Mouse (Mus musculus) limb, embryonic 12.5 days (tissue): ENCODE results near the gene Stard3. TPM values are rescaled to one million over a fixed set of nuclear protein-coding genes. Genes with fewer than 3 reads are reported as not detected.

Source experiments
- ATAC-seq: fragments of 200-750 bp; cut with Nextera tagmentation; 2 replicates; pipeline ENCODE4 v1.8.0; 2017; ENCODE audit warnings: low read depth, moderate TSS enrichment; ENCODE audit not compliant: insufficient number of reproducible peaks, insufficient read depth, low FRiP score, low TSS enrichment
- H3K27ac ChIP-seq: fragments of 300-500 bp; sonication (generic); 2 replicates; pipeline ENCODE4 v1.5.1; 2016; ENCODE audit warnings: mild to moderate bottlenecking, moderate library complexity
- H3K27me3 ChIP-seq: fragments of 300-500 bp; sonication (generic); 2 replicates; pipeline ENCODE4 v1.6.1; 2016; ENCODE audit warnings: mild to moderate bottlenecking, moderate library complexity
- H3K36me3 ChIP-seq: fragments of 300-500 bp; sonication (generic); 2 replicates; pipeline ENCODE4 v1.6.1; 2016; ENCODE audit warnings: mild to moderate bottlenecking, moderate library complexity
- H3K4me1 ChIP-seq: fragments of 300-500 bp; sonication (generic); replicated peaks from 2 replicates; pipeline ENCODE4 v1.6.1; 2016
- H3K4me2 ChIP-seq: fragments of 300-500 bp; sonication (generic); 2 replicates; pipeline ENCODE4 v1.6.1; 2016; ENCODE audit warnings: mild to moderate bottlenecking, moderate library complexity
- H3K4me3 ChIP-seq: fragments of 300-500 bp; sonication (generic); replicated peaks from 2 replicates; pipeline ENCODE4 v1.5.1; 2016; ENCODE audit warnings: mild to moderate bottlenecking
- H3K9ac ChIP-seq: fragments of 300-500 bp; sonication (generic); replicated peaks from 2 replicates; pipeline ENCODE4 v1.6.1; 2016; ENCODE audit warnings: mild to moderate bottlenecking, moderate library complexity
- H3K9me3 ChIP-seq: fragments of 300-500 bp; sonication (generic); 2 replicates; pipeline ENCODE4 v1.6.1; 2016; ENCODE audit warnings: mild to moderate bottlenecking, moderate library complexity
- WGBS: fragments of 180-500 bp; shearing (Covaris S2); methylation state at CpG from one replicate; pipeline ENCODE4 v1.1.7; 2016; 5-methylcytosine and 5-hydroxymethylcytosine counted together
- polyA plus RNA-seq: library from polyadenylated mRNA; unstranded; fragments of >200 nt; fragmentation: Nextera tagmentation; extraction: Ambion mirVana; gene quantifications from 2 replicates; pipeline ENCODE4 v1.2.1, GENCODE M21; 2016

Gene Stard3
- polyA plus RNA-seq, 1 experiment from 2014 or later: 39.9 TPM

DNA sequence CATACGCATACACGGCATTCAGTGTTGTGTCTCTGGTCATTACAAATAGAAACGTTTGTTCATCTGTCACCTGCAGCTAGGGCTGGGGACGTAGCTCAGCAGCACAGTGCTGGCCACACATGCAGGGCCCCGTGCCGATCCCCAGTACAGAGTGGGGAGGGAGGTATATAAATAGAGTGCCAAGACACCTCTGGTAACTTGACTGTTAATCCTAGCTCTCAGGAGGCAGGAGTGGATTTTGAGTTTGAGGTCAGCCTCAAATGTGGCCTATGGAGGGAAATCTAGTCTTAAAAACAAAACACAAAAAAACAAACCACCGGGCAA, 9.7 kb downstream of the Stard3 start:
- peaks cover 8% of the 10 kb centered on the region; the same call in 1 of the 2 replicates for H3K36me3 ChIP-seq
- no peak for ATAC-seq
- H3K9me3 ChIP-seq: no peaks in the 10 kb centered on the region
- H3K9ac ChIP-seq: no peak overlapping the region
- H3K27ac ChIP-seq: no peak overlapping the region
- H3K4me1 ChIP-seq: peaks cover 6% of the 10 kb centered on the region; the same call in 1 of the 2 replicates
- H3K27me3 ChIP-seq: no peaks in the 10 kb centered on the region
- no peak overlapping the region for H3K4me2 ChIP-seq
- no peak overlapping the region for H3K4me3 ChIP-seq
- 88% methylated on average over 7 of the region's 7 CpGs for WGBS

DNA sequence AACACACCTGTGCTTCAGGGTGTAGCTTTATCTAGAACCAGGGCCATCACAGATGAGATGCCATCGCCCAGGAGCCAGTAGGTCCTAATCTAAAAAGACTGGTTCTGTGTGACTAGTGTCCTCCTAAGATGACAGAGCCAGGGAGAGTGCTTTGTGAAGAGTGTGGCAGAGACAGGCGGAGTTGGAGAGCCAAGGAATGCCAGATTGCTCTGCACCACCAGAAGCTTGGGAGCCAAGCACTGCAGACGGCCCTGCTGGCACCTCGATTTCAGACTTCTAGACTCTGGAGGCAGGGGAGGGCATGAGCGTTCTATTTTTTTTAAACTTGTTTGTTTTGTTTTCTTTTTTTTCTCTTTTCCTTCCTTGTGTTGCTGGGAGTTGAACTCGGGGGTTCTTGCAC, 11.2 kb downstream of the Stard3 start:
- Histone ChIP-seq H3K4me2 (no peak overlapping the region), H3K27me3 (no peaks in the 10 kb centered on the region), H3K9ac (no peak overlapping the region), H3K36me3 (peaks cover 17% of the 10 kb centered on the region), H3K4me1 (peaks cover 6% of the 10 kb centered on the region; the same call in 1 of the 2 replicates), H3K27ac (no peak overlapping the region), H3K4me3 (no peak overlapping the region), H3K9me3 (no peaks in the 10 kb centered on the region)
- 75% methylated on average over 6 of the region's 6 CpGs for WGBS
- ATAC-seq: no peak

DNA sequence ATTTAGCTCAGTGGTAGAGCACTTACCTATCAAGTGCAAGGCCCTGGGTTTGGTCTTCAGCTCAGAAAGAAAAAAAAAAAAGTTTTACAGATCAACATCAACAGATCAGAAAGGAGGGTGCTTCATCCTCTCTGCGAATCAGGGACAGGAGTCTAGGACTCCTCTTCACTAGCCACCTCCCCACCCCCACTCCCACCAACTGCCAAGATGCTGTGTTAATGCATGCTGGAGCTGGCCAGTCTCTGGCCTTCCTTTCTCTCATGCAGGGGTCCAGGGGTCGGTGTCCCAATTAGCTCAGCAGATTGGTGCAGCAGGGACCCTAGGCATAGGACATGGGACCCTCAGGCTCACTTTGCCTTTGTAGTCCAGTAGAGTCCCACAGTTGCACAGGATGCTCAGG, 12.4 kb downstream of the Stard3 start:
- Histone ChIP-seq H3K36me3 (peaks cover 30% of the 10 kb centered on the region), H3K27me3 (no peaks in the 10 kb centered on the region), H3K9ac (no peak overlapping the region), H3K4me2 (no peak overlapping the region), H3K4me1 (peaks cover 6% of the 10 kb centered on the region; the same call in 1 of the 2 replicates), H3K4me3 (no peak overlapping the region), H3K27ac (no peak overlapping the region), H3K9me3 (no peaks in the 10 kb centered on the region)
- no peak for ATAC-seq
- WGBS: 78% methylated on average over 2 of the region's 2 CpGs

DNA sequence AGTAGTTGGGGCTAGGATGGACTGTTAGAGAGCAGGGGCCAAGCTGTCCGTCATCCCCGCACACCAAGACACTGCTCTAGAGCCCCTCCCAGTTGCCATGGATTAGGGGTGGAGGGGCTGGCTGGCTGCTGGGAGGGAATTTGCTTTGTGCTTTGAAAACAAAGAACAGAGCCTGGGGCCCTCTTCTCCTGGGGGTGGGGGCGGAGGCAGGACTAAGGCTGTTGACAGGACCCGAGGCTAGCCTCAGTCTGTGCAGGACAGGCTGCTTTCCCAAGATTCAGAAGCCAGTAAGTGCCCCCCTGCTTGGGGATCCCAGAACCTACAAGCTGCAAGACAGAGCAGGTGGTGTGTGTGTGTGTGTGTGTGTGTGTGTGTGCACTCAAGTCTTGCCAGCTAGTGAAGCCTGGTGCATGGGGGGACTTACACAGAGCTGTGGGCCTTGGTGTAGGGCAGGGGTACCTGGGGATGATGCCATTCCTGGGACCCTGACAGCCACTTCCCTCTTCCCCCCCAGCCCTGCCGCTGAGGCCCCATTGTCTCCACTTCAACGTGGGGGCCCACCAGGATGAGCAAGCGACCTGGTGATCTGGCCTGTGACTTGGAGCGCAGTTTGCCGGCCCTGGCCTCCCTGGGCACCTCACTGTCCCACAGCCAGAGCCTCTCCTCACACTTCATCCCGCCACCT, 13.5 kb downstream of the Stard3 start:
- Histone ChIP-seq H3K27me3 (no peaks in the 10 kb centered on the region), H3K4me2 (no peak overlapping the region), H3K27ac (no peak overlapping the region), H3K4me3 (no peak overlapping the region), H3K4me1 (peaks cover 6% of the 10 kb centered on the region; the same call in 1 of the 2 replicates), H3K9me3 (no peaks in the 10 kb centered on the region), H3K36me3 (peaks cover 41% of the 10 kb centered on the region), H3K9ac (peak overlapping the region; percentile 27; the same call in 1 of the 2 replicates)
- ATAC-seq: no peak
- WGBS: 58% methylated on average over 10 of the region's 10 CpGs

DNA sequence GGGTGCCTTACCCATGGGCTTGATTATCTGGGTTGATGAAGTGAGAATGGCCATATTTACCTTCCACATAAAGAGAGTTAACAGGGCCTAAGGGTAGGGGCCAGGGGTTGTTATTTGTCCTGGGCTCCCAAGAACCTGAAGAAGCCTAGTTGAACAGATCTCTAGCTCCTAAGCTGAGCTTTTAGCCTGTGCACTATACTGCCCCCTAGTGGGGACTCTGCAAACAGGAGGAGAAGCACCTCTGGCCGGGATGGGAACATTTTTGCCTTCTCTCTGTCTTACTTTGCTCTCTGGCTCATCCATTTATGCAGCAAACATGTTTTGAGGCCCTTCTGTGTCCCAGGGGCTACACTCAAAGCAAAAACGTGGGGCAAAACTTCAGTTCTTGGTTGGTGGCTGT, 14.2 kb downstream of the Stard3 start:
- WGBS: 11% methylated on average over 2 of the region's 2 CpGs
- H3K27ac ChIP-seq: no peak overlapping the region
- H3K4me3 ChIP-seq: no peak overlapping the region
- no peak overlapping the region for H3K9ac ChIP-seq
- H3K27me3 ChIP-seq: no peaks in the 10 kb centered on the region
- H3K4me2 ChIP-seq: no peak overlapping the region
- H3K9me3 ChIP-seq: no peaks in the 10 kb centered on the region
- H3K36me3 ChIP-seq: peaks cover 48% of the 10 kb centered on the region
- H3K4me1 ChIP-seq: peaks cover 6% of the 10 kb centered on the region; the same call in 1 of the 2 replicates
- no peak for ATAC-seq

DNA sequence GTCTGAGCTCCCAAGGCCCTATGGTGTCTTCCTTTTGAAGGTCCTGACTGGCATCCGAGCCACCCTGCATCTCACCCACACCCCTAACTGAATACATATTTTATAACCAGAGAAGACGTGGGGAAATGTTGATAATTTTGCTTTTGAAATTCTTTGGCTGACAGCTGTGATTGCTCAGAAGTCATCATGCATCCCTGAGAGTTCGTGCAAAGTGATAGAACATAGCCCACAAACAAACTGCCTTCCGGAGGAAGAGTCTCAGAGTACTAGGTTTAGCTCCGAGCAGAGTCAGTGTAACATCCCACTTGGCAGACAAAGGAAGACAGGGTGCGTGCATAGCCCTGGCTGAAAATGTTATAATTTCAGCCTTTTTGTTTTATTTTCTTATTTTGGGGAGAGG, 15.1 kb downstream of the Stard3 start:
- no peaks in the 10 kb centered on the region for H3K9me3 ChIP-seq
- H3K4me3 ChIP-seq: no peak overlapping the region
- H3K36me3 ChIP-seq: peaks cover 56% of the 10 kb centered on the region
- no peak overlapping the region for H3K9ac ChIP-seq
- ATAC-seq: no peak
- 88% methylated on average over 6 of the region's 6 CpGs for WGBS
- H3K27me3 ChIP-seq: no peaks in the 10 kb centered on the region
- H3K4me1 ChIP-seq: peaks cover 6% of the 10 kb centered on the region; the same call in 1 of the 2 replicates
- no peak overlapping the region for H3K4me2 ChIP-seq
- no peak overlapping the region for H3K27ac ChIP-seq

DNA sequence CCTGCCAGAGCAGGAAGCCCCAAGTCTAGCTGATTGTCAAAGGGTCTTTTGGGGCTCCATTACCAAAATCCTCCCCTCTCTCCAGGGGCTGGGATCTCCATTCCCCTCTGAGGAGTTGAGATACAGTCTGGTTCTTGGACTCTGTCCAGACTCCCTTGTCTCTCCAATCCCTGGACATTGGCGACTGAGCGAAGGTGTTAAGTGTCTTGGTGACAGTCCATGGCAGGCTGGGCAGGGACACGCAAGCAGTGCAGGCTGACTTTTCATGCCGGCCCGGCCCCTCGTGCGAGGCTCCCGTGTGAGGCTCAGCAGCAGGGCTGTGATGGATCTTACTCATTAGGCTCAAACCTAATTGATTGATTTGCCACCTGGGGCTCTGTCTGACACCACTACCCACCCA, 16.1 kb downstream of the Stard3 start:
- no peak overlapping the region for H3K4me3 ChIP-seq
- H3K27ac ChIP-seq: no peak overlapping the region
- H3K36me3 ChIP-seq: peaks cover 66% of the 10 kb centered on the region
- no peaks in the 10 kb centered on the region for H3K27me3 ChIP-seq
- no peak overlapping the region for H3K9ac ChIP-seq
- H3K4me2 ChIP-seq: no peak overlapping the region
- H3K4me1 ChIP-seq: peaks cover 6% of the 10 kb centered on the region; the same call in 1 of the 2 replicates
- no peaks in the 10 kb centered on the region for H3K9me3 ChIP-seq
- 75% methylated on average over 8 of the region's 8 CpGs for WGBS
- no peak for ATAC-seq

DNA sequence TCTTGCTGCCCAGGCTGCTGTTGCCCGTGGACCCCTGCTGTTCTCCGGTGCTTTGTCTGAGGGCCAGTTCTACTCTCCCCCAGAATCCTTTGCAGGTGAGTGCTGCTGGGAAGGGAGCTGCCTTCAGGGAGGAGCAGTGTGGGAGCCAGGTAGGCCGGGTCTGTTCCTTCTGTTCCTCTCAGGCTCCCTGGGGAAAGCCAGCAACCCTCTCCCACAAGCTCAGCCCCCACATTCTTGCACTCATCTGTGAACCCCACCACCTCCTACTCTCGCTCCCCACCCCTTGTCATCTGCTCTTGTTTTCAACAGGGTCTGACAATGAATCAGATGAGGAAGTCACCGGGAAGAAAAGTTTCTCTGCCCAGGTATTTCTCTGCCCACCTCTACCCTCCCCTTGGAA, 18.6 kb downstream of the Stard3 start:
- Histone ChIP-seq H3K9me3 (no peaks in the 10 kb centered on the region), H3K27ac (no peak overlapping the region), H3K27me3 (no peaks in the 10 kb centered on the region), H3K4me1 (peaks cover 1% of the 10 kb centered on the region; the same call in 1 of the 2 replicates), H3K36me3 (peaks cover 84% of the 10 kb centered on the region), H3K4me2 (no peak overlapping the region), H3K9ac (no peak overlapping the region), H3K4me3 (no peak overlapping the region)
- WGBS: 69% methylated on average over 5 of the region's 5 CpGs
- no peak for ATAC-seq

DNA sequence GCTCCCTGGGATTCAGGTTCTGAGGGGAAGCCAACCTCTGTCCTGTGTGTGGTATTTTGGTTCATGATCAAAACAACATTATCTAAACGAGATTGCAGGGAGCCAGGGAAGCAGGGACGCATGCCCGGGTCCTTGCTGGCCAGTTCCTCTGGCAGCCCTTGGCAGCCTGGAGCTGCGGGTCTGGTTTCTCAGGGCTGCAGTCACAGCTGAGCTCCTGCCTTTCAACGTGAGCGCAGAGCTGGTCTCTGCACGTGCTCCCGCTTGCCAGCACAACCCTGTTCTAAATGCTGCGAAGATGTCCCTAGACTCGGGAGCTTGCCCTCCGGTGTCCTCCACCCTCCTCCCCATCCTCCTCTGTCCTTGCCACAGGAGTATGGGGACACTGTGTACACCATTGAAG, 19.6 kb downstream of the Stard3 start:
- Histone ChIP-seq H3K27ac (no peak overlapping the region), H3K36me3 (peaks cover 82% of the 10 kb centered on the region), H3K9me3 (no peaks in the 10 kb centered on the region), H3K9ac (no peak overlapping the region), H3K4me2 (no peak overlapping the region), H3K27me3 (no peaks in the 10 kb centered on the region; the same call in 1 of the 2 replicates), H3K4me1 (no peaks in the 10 kb centered on the region), H3K4me3 (no peak overlapping the region)
- no peak for ATAC-seq
- 86% methylated on average over 11 of the region's 11 CpGs for WGBS

DNA sequence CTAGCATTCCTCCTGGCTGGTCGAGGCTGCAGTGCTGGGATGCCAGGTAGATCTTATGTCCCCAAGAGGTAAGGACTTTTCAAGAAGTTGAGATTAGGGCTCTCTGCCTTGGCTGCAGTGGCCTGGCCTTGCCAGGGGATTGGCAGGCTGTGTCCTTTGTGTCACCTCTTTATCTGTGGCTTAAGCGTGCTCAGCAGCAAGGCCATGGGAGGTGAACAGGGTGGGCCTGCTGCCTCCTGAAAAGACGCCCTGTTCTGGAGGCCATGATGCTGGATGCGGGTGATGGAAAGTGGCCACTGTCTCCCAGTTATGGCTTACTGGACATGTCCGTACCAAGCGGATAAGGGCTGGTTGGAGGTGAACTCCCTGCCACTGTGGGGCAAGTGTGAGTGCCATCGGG, 21.2 kb downstream of the Stard3 start:
- Histone ChIP-seq H3K4me3 (no peak overlapping the region), H3K4me2 (no peak overlapping the region), H3K9me3 (no peaks in the 10 kb centered on the region), H3K4me1 (no peaks in the 10 kb centered on the region; the same call in 1 of the 2 replicates), H3K27me3 (peaks cover 16% of the 10 kb centered on the region), H3K36me3 (peaks cover 67% of the 10 kb centered on the region), H3K27ac (no peak overlapping the region), H3K9ac (no peak overlapping the region)
- no peak for ATAC-seq
- WGBS: 86% methylated on average over 7 of the region's 7 CpGs

DNA sequence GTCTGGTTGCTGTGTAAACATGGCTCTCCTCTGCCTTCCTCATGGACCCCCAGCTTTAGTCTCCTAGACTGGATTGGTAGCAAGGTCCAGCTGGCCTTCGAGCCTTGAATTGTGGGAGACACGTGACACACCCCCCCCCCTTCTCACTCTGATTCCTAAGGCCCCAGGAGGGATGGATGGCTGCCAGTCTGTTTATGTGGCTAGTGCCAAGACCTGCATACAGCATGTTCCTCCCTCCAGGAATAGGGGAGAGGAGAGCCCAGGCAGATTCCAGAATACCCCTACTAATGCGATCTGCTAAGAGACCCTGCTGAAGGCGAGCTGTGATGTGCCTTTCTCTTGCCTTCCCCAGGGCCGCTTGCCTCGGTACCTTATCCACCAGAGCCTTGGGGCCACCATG, 21.9 kb downstream of the Stard3 start:
- H3K9ac ChIP-seq: no peak overlapping the region
- WGBS: 82% methylated on average over 6 of the region's 6 CpGs

DNA sequence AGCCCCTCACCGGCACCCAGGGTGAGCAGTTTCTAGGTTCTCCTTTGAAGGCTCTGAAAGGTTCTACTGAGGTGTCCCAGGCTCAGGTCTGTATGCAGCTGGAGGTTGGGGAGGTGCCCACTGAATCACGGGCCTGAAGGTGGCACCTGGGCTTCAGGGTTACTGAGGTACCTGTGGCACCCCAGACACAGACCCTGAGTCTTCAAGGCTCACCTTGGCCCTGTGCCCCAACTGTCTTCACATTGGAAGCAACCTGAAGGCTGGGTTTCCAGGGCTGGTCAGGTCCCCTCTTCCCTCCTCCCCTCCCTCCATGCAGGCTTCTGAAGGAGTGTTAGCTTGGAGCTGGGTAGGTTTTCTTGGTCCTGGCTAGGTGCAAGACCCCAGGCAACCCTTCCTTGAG, 23.5 kb downstream of the Stard3 start:
- Histone ChIP-seq H3K27ac (no peak overlapping the region), H3K36me3 (peaks cover 44% of the 10 kb centered on the region), H3K4me3 (no peak overlapping the region), H3K9ac (no peak overlapping the region), H3K27me3 (peaks cover 38% of the 10 kb centered on the region), H3K4me2 (no peak overlapping the region), H3K9me3 (no peaks in the 10 kb centered on the region), H3K4me1 (peaks cover 4% of the 10 kb centered on the region)
- WGBS: 87% methylated on average over 2 of the region's 2 CpGs
- no peak for ATAC-seq

More for the DNA sequence above, 21.9 kb downstream of the Stard3 start:
- Histone ChIP-seq H3K36me3 (peaks cover 59% of the 10 kb centered on the region), H3K4me2 (no peak overlapping the region), H3K4me1 (no peaks in the 10 kb centered on the region; the same call in 1 of the 2 replicates), H3K27ac (no peak overlapping the region), H3K9me3 (no peaks in the 10 kb centered on the region), H3K27me3 (peaks cover 23% of the 10 kb centered on the region), H3K4me3 (no peak overlapping the region)
- ATAC-seq: no peak
